Mouse (Mus musculus): ENCODE measurements around the gene Pi4k2b.
A peak's percentile ranks its signal among the peaks of the same experiment; 100 is the strongest.

Gene Pi4k2b

DNA sequence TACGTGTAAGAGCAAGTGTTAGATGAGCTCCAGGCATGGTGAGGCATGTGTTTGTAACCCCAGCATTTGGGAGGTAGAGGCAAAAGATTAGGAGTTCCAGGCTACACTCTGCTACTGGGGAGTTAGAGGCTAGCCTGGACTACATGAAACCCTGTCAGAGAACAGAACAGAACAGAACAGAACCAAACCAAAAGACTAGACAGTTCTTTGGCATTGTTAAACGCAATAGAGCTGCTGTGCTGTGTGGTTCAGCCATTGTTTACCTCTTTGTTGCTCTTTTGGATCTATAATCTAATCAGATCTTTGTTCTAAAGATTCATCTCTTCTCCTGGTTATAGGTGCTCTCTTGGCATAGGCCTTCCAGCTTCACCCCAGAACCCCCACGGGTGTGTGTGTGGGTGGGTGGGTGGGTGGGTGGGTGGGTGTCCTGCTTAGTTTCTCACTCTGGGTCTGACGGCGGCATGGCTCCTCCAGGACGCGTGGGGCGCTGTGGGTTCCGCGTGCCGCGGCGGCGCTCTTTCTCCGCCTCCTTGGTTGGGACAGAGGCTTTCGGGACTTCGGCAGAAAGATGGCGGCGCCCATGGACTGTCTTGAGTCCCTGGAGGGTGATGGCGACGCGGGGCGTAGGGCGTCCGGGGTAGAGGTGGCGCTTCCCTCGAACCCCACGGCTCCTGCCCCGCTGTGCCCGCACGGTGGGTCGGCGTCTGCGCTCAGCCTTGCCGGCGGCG, 41.3 kb downstream of the Pi4k2b start:
- DNase-seq = peak; percentile 89

DNA sequence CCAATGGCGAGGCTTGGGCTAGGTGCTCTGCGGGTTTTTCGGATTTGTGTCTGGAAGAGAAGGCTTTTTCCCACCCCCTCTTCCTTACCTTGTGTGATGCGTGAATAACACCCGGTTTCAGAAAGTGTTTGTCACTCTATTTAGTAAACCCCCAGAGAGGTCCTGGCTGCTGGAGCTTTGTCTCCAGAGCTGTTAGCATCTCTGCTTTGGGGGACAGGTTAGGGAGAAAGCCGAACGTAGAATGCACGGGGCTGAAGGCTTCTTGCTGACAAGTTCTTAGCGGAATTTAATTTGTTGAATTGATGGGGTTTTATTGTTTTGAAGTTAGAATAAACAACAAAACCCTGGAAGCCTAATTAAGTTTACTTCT, 41.9 kb downstream of the Pi4k2b start:
- DNase-seq = no peak

DNA sequence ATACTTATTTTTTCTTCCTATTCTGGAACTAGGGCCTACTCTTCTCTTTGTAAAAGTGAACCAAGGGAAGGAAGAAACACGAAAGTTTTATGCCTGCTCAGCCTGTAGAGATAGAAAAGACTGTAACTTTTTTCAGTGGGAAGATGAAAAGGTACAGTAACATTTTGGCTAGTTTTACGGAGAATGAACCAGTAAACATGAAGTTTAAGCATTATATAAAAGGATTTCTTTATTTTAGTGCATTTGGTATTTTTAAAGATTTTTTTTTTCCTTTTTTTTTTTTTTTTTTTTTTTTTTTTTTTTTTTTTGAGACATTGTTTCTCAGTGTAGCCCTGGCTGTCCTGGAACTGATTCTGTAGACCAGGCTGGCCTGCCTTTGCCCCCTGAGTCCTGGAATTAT, 42.6 kb downstream of the Pi4k2b start:
- DNase-seq = no peak

DNA sequence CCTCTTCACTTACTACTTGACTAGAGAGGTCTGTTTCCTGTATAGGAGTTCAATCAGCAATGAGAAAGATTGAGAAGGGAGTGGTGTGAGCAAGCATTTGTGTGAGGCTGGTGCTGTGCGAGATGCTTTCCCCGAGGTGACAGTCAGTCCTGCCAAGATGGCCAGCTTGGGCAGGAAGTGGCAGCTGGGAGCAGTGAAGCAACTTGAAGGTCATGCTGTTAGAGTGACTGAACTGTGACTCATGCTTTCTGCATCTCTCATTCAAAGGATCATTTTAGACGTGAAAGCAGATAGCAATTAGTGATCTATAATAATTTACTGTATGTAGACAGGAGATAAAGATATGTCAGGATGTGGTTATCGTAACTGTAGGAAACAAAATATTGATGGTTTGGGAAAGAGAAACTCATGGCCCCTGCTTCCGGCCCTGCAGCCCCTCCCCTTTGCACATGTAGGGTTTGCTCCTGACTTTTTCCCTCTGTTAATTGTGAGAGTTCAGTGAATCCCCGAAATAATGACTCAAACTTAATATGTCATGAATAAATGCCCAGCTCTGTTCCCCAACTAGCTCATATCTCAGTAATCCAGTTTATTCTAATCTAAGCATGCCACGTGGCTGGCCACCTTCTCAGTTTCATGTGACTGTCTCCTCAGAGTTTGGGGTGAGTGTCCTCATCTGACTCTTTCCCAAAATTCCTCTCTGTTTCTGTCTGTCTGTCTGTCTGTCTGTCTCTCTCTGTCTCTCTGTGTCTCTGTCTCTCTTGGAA, 45.4 kb downstream of the Pi4k2b start:
- DNase-seq = no peak

DNA sequence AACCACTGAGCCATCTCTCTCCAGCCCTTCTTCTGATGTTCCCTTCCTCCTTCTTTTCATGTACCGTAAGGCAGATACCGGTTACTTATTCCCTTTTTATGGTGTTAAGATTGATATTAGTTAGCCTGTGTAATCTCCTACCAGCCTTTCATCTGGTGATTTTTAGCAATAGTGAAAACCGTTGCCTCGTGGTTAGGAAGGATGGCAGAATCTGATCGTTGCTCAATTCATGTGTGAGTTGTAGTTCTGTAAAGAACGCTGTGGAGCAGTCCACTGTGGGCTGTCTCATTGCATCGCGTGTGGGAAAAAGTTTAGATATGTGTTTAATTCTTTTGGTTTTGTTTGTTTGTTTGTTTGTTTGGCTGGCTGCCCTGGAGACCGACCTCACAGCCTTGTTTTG, 51.9 kb downstream of the Pi4k2b start:
- no peak for DNase-seq

DNA sequence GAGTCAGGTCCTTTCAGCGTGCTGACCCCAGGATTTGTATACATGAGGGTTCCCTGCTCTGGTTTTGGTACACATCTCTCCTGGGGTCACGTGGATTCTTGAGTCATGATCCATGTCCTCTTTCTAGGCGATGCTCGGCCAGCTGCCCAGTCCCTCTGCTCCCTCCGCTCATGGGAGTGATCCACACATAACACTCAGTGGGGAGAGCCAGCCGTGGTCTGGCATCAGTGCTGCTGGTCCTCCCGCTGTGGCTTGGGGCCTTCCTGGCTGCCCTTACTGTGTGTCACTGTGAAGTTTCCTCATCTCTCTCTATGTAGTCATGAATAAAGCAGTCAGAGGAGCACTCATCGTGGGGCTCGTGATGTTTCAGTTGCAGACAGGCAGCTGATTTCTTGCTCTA, 52.7 kb downstream of the Pi4k2b start:
- DNase-seq = no peak

DNA sequence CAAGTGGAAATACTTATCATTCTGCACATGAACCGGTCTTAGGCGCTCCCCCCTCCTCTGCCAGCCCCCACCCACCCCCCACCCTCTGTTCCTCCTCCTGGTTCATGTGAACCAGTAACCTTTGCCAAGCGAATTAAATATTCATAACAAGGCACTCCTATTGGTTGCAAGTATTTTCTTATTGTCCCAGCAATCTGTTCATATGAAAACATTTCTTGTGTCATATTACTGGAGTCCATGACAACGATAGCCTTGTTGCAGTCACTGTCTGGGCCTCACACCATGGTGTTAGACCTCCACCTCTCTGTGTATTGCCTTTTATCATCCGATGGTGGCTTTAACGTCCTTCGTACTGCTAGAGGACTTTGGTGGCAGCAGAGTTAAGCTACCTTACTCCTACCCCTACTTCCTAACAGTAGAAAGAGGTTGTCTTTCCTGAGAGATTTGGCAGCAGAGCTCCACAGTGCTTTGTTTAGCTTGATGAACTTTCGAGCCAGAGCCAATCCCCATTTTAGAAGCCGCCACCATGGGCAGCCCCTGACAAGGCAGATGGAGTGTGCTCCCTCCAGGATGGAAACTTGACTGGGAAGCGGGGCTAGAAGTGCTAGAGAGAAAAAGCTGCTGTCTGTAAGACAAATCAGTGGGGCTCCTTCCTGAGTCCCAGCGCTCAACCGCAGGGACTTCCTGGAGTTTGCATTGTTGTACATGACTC, 58.1 kb downstream of the Pi4k2b start:
- no peak for DNase-seq

DNA sequence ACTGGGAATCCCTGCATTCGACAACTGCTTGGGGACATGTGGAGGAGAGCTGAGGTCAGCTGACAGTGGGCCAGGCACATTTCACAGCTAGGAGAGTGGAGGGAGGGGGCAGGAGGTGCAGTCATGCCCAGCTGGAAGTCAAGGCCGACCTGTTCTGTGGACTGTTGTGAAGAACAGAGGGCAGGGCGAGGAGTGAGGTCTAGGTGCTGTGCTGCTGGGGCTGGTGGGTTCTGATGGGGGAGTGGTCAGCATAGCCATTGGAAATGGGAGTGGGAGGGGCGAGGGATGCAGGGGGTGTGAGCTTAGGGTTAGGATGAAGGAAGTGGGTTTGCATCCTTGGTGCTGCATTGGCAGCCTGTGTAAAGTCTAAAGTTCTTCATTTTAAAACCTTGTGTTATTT, 64.4 kb downstream of the Pi4k2b start:
- no peak for DNase-seq

DNA sequence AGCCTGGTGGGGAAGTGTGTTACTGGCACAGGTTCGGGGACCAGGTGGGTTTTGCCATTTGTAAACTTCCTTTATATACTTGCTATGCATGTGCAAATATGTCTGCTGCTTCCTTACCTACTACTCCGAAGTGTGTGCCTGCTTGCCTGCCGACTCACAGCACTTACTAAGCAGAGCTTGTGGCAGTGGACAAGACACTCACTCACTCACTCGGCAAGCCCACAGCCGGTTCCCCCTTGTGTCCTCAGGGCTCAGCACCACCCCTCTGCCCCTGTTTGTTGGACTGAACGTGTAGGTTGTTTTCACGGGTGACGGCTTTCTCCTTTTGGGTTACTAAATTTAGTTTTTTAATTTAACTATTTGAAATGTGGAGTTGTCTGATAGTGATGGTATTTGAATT, 65.0 kb downstream of the Pi4k2b start:
- no peak for DNase-seq

DNA sequence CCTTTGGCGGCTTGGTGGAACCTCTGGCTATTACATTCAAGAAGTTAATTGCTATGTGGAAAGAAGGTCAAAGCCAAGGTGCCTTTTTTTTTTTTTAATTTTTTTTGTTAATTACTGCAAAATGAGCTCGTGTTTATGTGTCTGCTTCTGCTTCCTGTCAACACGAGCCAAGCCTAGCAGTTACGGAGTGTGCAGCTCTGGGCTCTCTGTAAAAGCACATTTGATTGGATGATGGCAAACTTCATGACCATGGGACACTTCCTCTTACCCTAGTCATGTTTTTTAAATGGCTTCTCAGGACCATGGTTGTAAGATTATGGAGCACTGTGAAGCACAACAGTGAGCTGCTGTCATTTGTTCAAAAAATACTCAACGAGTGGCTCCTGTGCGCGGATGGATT, 65.7 kb downstream of the Pi4k2b start:
- DNase-seq = no peak

DNA sequence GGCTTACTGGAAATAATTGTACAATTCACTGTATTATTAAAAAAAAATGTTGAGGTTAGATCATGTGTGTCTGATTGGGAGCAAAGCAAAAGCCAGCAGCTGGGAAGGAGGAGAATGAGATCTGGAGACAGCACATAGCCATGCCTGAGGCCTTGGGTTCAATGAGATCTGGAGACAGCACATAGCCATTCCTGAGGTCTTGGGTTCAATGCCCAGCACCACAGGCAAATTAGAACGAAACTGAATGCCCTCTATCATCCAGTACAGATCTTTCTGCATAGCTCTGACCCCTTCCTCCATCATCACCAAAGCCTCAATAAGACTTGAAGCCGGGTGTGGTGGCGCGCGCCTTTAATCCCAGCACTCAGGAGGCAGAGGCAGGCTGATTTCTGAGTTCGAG, 69.1 kb downstream of the Pi4k2b start:
- DNase-seq = no peak

DNA sequence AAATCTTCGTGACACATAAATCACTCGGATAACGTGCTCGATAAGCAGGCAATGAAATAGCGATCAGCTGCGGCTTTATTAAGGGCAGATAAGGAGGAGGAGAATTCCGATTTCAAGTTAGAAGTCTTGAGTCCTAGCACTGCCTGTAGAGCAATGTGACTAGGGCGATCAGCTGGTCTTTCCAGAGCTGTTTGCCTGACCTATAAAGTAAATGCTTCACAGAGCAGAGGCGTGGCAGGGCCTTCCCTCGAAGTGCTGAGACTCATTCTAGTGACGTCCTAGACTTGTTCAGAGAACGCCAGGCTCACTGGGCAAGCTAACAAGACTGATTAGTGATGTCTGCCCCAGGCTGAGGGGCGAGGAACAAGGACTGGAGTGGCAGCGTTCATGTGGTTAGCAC, 69.7 kb downstream of the Pi4k2b start:
- no peak for DNase-seq

DNA sequence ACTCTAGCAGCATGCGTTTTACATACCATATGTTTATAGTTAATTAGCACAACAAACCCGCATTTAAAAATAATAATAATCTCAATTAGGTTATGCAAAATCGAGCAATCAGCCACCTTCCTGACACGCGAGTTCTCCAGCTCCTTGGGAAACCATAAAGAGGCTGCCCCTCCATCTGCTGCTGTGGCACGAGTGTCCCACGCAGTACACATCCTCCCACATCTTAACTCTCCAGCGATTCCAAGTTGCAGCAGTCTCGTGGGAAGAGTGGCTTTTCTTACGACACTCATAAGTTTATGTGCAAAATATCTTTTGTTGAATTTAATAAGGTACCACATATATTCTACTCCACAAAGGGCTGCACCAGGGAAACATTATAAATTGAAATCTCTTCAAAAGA, 71.1 kb downstream of the Pi4k2b start:
- DNase-seq = no peak

DNA sequence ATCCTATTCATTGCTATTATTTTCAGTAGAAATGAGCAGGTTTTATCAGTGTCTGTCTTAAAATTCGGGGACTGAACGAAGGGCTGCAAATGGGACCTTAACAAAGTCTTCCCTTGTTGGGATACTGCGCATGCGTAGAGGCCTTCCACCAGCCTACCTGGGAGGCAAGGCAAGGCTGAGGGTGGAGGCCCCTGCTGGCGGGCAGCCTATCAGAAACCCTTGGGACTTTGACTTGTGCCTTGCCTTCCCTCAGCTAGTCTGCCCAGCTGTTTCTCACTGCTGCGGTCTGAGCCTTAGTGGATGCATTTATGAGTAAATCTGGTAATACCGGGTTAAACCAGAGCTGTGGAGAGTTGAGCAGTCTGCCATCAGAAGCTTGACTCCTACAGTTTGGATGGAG, 71.9 kb downstream of the Pi4k2b start:
- no peak for DNase-seq

DNA sequence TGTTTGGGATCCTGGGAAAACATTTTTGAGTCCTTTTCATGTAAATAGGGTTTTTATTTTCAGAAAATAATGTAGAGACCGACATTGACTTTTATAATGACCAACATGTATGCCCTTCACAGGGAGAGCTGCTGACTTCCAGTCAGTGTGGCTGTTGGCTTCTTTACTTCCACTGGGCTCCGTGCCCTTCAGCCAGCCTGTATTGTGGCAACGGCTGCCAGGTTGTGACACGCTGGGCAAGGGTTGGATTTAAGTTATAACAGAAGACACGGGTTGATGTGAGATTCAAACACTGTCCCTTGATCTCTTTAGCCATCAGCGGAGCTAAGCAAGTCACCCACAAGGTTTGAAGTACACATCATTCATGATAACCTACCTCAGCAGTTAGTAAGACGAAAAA, 77.3 kb downstream of the Pi4k2b start:
- DNase-seq = no peak

All from kidney, adult 9 months (tissue).